Mouse (Mus musculus): ENCODE measurements at regions not wholly inside any gene's neighbourhood (a gene's known extent, or its start where the extent isn't known, plus 50 kb on each side); places are given as distances from the start of the nearest gene placed in this dataset.

DNA sequence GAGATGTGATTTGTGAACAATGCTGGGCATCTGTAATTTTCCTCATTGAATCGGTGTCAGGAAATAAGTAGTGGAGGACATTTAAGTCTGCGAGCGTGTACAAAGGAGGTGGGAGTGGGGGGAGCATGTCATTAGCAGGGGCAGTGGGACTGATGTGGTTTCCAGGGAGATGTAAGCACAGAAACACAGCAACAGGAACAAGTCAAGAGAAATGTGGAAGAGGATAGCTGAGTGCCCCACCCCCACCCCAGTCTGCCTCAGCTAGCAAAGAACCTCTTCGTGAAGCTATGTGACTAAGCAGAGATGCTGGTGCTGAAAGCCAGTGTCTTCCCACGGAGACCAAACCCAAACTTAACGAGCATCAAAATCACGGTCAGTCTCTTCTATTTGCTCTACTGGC lies 151.9 kb downstream of the Drd1 start:
- DNase-seq (ENCODE audit: extremely low read depth, insufficient read length, low spot score): no peak

DNA sequence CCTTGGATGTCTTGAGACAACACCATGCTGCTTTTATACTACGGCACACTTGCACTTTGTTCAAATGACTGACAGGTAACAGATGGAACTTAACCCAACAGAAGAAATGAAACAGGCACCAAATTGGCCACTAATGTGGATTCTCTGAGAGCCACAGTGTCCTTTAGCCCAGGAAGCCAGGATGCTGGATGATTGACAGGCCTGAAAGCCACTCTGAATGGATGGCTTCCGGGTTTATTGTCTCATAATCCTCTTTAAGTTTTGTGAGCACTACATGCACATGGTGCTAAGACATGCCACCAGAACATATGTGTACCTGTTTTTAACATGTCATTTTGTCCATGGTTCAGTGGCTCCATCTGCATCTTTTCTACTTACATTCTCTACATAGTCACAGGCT lies 152.7 kb downstream of the Drd1 start:
- DNase-seq (ENCODE audit: extremely low read depth, insufficient read length, low spot score): no peak

DNA sequence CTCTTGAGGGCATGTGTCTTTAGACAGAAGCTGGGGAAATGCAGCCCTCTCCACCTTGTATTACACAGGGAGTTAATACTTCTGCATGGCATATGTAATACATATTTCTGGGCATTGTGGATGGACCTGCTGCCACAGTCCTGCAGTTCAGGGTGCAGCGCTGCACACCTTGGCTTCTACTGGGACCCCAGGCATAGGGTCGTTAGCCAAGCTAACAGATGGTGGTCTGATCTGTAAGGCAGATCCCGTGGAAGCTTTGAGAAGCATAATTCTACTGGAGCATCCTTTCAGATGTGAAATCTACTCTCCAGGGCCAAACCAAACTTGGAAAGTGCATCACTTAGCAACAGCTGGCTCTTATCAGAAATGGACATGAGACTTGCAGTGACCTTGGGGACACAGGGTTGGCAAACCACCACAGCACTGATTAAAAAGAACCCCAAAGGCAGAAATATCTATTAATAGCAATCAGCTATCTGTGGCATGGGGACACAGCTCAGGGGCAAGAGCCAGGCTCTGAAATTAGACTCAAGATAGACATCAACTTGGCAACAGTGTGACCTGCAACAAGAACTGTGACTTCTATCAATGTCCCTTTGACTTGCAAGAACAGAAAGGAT lies 155.0 kb downstream of the Drd1 start:
- no peak for DNase-seq (ENCODE audit: extremely low read depth, insufficient read length, low spot score)

DNA sequence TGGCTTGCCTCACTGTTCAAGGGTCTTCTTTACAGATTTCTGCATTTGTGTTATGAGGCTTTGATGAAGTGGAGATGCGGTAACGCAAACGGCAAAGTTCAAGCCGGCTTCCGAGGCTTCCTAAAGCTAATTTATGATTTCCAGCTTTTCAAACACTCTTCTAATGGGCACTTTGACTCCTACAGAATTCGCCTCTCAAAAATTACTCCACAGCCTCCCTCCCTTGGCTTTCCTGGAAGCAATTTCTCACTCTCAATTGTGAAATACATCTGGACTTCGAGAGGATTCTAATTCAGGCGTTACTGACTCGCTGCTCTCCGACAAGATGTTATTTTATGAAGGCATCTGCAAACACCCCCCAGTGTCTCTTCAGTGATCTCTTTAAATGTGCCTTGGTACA lies 157.2 kb downstream of the Drd1 start:
- DNase-seq (ENCODE audit: extremely low read depth, insufficient read length, low spot score): no peak

DNA sequence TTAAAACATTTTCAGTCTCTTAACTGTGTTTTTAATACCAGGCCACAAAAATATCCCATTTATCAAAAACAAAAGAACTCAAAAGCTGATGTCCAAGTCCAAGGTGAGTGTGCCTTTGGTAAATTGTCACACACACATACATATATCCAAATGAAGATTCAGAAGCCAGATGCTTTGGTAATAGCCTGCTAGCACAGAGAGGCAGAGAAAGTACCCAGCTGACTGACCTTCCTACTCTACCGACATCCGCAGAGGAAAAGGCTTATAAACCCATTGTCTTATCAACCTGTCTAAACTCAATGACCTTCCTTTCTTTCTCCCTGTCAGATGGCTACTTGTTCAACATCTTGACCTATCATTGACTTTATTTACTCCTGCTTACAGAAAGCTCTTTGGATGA lies 158.3 kb downstream of the Drd1 start:
- no peak for DNase-seq (ENCODE audit: extremely low read depth, insufficient read length, low spot score)

DNA sequence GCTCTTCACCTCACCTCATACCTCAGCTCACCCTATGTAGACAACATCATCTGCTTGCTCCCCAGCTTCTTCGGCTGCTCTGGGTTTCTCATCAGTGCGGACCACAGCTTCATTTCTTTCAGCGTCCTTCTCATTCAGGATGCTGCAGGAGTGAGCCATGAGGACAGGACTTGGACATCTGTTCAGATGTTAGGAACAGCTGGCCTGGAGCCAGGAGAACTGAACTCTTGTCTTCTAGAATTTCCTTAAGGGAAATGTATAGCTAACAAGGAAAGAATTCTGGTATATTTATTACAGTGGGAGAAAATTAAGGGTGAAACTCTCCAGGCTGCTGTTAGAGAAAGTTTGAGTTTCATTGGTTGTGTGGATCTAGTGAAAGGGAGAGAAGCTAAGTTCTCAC lies 167.1 kb downstream of the Drd1 start:
- DNase-seq (ENCODE audit: extremely low read depth, insufficient read length, low spot score): no peak

DNA sequence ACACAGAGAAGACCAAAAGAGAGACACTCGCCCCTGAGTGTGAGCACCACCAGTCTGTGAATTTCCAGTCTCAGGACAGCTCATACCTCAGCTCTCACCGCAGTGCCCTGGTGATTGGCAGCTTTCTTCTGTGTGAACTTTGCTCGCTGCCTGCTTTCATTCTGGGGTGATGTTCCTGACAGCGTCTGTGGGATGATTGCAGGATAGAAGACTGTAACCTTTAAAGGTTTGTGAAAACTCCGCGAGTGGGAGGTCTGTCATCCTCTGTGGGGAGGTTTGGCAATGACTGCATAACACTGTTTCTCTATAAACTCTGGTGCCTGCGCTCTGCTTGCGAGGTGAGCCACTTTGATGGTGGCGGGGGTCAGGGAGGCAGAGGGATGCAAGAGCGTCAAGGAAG lies 169.7 kb downstream of the Drd1 start:
- no peak for DNase-seq (ENCODE audit: extremely low read depth, insufficient read length, low spot score)

DNA sequence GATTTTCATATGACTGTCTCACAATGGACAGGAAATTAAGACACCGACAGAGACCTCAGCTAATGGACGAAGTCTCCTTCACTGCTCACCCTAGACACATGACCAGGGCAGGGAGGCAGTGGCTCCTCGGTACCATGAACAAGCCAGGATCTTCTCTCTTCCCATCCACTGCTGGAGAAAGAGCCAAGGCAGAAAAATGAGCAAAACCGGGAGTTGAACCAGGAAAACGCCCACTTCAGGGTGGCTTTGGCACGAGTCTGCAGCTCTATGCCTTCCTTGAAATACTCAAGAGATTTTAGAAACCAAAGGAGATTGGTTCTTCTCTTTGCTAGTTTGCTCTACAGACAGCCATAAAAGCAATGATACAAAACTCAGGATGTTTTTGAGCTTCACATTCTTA lies 172.3 kb downstream of the Drd1 start:
- no peak for DNase-seq (ENCODE audit: extremely low read depth, insufficient read length, low spot score)

DNA sequence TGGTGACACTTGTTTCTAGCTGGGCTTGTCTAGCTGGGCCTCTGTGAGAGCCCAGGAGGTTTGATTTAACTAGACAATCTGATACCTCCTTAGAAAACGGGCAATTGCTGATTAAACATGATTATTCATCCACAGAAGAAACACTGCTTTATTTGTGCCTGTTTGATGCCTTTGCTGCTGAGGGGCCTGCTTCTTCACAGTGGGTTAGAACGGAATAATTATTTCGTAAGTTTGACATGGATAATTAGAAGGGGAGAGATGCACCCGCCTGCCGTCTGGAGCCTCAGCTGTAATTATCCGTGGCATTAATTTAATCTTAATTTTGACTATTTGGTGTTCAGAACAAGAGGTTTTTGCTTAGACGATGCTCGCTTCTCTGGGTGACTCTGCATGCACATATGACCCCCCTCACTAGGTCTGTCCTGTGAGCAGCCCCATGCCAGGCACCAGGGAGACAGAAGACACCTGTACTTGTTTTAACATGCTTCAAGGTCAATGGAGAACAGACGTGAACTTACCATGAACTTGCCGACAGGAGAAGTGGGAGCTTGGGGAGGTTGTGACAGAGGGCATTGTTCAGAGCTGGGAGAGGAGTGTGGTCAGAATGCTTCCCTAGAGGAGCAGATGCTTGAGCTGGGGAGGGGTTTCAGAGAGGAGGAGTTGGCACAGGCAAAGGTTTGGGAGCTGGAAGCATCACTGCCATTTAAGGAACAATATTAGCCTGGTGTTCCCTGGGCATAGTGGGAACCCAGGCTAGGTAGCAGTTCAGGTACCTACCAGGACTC lies 174.8 kb downstream of the Drd1 start:
- DNase-seq (ENCODE audit: extremely low read depth, insufficient read length, low spot score): no peak

DNA sequence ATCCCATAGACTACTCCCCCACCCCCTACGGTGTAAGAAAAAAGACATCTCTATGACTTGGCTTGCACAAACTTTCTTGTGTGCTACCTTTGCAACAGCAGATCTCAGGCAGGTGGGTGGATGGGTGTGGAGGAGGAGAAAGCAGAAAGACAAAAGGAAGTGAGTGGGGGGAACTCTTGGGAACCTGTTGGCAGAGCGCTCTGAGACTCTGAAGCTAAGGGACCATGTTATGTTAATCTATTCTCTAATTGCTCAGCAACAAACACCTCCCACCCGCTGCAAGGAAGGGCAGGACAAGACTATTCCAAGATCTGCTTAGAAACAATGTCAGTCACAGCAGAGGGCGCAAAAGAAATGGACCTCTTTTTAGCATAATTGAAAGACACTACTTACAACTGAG lies 180.0 kb downstream of the Drd1 start:
- no peak for DNase-seq (ENCODE audit: extremely low read depth, insufficient read length, low spot score)

DNA sequence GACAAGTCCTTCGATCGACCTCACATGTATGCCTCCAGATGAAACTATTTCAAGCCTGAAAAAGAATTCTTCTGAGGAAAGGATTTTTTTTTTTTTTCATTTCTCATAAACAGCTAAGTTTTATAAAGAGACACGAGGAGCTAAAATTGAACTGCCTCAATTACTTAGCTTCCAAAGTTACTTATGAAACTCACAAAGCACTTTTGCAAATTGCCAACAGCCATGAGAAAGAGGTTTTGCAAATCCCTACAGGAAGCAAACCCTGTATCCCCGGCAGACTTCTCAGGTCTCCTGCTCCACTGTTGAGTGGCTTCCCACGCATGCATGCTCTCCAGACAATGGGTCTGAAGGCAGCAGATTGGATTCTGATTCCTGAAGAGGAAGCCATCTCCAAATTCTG lies 190.2 kb downstream of the Drd1 start:
- no peak for DNase-seq (ENCODE audit: extremely low read depth, insufficient read length, low spot score)

DNA sequence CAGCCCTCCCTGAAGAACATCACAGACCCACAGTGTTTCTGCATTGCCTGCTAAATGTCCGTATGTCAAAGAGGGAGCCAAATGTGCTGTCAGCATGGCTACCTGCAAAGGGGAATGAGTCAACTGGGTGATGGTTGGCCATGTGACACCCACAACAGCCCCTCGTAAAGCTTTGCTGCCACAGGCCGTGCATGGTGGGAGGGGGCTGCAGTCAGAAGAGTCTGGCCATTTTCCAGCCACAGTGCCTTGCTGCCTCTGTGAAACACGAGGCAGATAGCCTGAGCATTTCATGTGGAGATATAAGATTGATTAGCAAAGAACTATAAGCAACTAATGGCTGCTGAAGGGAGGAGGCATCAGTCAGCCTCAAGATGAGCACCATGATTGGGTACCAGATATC lies 193.2 kb downstream of the Drd1 start:
- no peak for DNase-seq (ENCODE audit: extremely low read depth, insufficient read length, low spot score)

DNA sequence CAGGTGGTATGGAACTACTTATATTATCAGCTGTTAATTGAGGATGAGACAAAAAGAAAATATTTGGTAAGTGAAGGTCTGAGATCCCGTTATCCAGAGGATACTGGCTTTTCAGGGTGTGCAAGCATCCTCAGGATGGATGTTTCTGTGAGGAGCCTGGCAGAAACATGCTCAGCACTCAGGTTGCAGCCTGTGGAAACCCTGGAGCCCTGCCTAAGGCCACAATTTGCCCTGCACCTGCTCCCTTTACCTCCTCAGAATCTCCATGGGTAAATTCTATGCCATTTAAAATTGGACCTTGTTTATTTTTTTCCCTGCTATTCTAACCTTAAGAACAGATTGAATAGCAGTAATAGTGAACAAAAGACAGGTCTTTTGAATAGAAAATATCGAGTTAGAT lies 201.3 kb downstream of the Drd1 start:
- no peak for DNase-seq (ENCODE audit: extremely low read depth, insufficient read length, low spot score)

DNA sequence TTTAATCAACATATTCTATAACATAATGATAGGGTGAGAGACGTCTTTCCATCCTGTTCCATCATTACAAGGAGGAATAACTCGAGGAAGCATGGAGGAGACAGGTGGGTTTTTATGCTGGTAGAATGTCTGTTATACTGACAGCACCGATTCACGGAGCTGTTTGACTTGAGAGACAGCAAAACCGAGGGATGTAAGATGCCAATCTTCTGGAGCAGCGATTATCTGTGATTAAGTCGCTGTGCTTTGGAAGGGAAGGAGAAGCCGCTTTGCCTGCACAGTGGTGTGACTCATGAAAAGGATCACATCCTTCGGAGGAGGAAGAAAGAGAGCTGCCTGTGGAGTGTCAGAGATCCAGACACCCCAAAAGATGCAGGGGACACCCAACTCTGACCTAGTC lies 205.4 kb downstream of the Drd1 start:
- no peak for DNase-seq (ENCODE audit: extremely low read depth, insufficient read length, low spot score)

DNA sequence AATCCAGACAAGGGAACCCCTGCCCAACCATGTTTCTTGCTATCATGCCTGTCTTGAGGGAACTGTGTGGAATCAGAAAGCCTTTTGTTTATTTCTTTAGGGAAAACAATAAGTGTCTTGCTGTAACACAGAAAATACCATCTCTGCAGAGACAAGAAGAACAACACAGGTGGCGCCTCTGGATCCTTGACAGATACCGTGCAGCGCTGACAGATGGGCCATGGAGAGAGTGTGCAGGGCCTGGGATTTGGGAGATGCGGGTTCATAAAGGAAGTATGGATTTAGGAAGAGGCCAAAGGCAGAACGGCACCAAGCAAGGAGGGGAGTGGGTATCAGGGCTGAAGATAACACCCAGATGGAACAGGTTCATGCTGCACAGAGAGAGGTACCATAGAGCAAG lies 209.3 kb downstream of the Drd1 start:
- no peak for DNase-seq (ENCODE audit: extremely low read depth, insufficient read length, low spot score)

DNA sequence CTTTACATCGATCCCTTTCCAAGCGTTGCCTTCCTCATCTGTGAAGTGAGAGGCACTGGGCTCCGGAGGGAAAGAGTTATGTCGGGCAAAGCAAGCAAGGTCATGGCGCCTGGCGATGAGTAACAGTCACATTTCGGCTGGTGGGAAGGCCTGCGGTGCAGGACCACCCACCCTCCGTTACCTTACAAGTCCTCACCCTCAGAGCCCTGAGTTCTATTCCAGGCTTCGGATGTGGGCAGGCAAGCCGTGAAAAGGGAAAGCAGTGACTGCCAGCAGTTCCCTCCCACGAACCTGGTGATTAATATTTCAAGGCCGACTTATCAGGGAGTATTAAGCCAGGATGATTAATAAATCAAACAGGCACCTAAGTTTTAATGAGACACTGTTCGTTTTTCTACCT lies 209.7 kb downstream of the Drd1 start:
- DNase-seq (ENCODE audit: extremely low read depth, insufficient read length, low spot score): no peak

DNA sequence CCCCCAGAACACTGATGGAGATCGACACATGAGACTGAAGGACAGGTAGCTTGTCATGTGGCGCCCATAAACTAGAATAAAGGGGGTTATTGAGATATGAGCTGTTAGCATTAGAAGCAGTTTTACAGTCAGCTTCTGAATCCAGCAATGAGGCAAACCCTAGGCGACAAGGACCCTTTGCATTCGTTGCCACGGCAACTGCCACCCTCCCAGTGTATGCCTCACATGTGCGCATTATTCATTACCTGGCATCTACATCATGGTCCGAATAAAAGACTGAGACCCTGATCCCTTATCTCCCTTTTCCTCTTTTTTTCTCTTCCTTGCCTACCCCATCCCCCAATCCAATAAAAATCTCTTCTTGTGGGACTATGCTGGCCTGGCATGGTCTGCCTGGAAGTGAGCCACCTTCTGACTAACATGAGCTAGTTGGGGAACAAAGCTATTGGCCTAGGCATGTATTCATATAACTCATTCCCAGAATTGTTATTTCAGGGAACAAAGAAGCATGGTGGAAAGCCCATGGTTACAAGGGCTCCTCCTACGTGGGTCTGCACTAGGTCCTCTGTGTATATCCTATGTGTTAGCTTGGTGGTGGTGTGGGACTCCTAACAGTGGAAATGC lies 229.4 kb downstream of the Drd1 start:
- DNase-seq (ENCODE audit: extremely low read depth, insufficient read length, low spot score): no peak

DNA sequence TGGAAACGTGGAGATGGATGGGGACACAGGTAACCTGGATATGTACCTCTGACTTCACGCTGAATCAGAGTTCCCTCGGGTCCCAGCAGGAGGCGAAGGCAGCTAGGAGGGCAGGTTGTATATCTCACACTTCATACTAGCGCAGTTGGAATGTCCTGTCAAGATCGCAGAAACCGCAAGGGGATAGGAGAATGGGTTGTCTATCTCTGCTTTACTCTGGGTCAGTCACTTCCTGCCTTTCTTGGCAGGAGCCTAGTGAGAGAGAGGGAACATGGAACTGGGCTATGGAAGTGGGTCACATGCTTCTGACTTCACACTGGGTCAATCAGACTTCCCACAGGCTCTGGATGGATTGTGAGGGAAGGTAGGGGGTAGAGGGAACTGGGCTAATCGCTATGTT lies 233.4 kb downstream of the Drd1 start:
- no peak for DNase-seq (ENCODE audit: extremely low read depth, insufficient read length, low spot score)

DNA sequence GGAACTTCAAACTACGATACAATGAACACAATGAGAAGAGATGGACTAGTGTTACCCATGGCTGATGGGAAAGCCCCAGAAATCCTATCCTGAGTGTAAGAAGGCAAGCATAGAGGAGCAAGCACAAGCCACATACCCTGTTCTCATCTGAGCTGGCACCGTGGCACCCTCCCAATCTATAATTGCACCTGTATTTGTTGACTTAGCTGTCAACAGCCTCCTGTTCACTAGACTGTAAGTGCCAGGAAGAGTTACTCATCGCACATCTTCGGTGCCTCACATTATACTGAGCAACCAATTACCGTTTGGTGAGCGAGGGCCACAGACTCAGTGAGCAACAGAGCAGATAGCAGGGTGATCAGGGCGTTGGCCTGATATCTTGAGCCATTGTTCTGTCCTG lies 239.9 kb downstream of the Drd1 start:
- no peak for DNase-seq (ENCODE audit: extremely low read depth, insufficient read length, low spot score)

DNA sequence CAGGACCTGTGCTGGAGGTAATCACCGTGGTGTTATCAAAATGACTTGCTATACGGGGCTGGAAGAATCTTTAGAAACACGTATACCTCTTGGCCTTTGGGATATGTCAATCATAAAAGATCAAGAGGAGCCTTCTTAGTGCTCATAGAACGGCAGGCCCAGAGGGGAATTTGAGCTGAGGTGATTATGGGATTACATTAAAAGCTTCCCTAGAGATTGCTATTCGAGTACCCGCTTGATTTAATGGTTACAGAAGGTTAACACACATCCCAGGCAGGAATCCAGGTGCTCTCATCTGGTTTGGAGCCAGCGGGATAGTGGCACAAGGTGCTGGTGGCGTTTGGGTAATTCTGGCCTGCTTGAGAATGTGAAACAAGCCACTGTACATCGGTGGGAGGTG lies 241.4 kb downstream of the Drd1 start:
- DNase-seq (ENCODE audit: extremely low read depth, insufficient read length, low spot score): no peak

DNA sequence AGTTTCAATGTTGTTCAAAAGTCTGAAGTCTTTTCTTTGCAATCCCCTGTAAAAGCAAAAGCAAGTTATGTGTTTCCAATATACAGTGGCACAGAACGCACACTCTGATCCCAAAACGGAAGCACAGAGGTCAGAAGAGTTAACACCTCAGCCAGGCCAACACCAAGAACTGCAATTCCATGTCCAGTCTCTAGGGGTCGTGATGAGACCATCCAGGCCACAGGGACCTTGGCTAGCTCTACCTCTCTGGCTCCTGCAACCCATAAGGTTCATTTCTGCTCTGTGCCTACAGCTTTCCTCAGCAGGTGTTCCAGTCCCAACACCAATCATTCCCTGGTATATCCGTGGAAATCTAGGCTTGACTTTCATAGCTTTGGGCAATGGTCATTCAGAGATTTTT lies 243.6 kb downstream of the Drd1 start:
- DNase-seq (ENCODE audit: extremely low read depth, insufficient read length, low spot score): no peak

DNA sequence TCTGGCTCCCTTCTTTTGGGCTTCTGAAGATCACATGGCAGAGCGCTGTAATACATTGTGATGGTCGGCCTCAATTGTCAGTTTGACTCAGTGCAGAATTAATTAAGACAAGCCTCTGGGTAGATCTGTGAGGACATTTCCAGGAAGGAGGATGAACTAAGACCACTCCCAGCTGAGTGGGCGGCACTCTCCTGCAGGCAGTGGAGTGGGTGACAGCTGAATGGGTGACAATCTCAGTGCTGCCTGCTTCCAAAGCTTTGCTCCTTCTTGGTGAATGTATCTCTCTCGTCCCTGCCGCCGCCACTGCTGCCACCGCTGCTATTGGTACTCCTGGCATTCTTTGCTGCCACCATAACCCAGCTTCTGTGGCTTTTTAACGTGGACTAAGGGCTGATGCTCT lies 244.4 kb downstream of the Drd1 start:
- no peak for DNase-seq (ENCODE audit: extremely low read depth, insufficient read length, low spot score)

All from 3134 (cell line).